Mouse (Mus musculus) spleen, embryonic (tissue): ENCODE measurements around the gene Tspan3.

Experiments used
- CTCF ChIA-PET: fragments of 350-600 bp; sonication (Branson Sonifier 250); formaldehyde crosslinking; loops from one replicate; lab custom pipeline; 2022; lab: Charles Lee

Gene Tspan3

DNA sequence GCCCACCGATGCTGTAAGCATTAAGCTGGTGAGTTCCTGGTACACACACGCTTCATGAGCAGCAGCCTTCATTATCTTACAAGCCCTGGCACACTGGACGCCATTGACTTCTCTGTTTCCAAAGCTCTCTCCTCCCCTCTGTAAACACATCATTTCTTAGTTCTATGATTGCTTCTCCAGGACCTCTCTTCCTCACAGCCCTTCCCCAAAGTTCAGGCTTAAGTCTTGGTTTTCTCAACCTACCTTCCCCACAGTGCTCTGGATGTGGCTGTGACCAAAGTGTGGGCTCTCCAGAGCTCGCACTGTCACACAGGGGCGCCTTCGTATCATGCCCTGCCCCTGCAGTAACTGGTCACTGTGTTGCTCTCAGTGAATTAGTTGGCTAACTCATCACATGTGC lies at the start of gene Tspan3:
TSS of gene Tspan3 (minus strand) at position 101 of the 400 bp plus-strand sequence.
- CTCF ChIA-PET = no interaction called here

DNA sequence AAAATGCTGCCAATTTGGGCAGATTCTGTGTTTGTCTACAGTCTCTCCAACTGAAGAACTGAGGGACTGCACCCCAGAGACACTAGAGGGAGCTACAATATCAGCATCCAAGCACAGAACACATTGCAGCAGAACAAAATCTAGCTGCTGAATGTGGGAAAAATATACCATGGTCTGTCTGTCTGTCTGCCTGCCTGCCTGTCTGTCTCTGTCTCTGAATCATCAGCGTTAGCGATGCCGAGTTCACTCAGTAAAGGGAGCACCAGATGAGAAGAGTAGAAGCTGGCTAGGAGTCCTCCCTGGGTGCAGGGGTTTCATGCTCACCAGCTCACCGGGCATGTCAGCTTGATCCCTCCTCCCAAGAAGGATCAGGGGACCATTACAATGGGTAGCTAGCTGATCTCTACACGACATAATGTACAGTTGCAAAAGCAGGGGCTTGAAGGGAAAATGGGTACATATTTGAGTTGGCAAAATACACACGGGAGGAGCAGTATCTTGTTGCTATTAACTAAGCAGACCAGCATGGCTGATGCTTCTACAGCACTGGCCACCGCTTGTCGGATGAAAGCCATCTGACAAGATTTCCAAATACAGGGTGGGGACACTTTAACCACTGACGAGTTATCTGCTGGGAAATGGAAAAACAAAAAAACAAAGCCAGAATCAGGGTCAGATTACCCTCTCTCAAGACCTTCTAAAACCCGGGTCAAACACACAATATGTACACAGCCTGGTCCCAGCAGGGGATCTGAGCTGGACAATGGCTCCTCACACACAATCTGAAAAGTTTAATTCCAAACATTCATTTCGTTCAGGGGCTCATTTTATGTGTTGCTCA lies 48.4 kb upstream of the Tspan3 start:
- CTCF ChIA-PET = no interaction called here

DNA sequence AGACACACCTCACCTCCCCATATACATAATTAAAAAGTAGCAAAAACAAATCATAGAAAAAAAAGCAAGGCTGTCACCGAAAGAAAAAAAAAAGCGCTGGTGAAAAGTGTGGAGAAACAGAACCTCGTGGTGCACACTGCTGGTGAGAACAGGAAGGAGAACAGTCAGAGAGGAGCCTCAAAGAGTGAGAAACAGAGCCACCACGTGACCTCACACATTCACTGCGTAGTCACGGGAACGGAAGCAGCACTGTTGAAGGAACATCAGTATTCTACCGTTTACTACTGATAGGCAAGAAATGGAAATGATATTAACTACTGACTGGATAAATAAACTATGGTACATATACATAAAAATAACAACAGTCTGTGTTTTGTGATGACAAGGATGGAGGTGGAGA lies 43.5 kb upstream of the Tspan3 start:
- CTCF ChIA-PET = no interaction called here

DNA sequence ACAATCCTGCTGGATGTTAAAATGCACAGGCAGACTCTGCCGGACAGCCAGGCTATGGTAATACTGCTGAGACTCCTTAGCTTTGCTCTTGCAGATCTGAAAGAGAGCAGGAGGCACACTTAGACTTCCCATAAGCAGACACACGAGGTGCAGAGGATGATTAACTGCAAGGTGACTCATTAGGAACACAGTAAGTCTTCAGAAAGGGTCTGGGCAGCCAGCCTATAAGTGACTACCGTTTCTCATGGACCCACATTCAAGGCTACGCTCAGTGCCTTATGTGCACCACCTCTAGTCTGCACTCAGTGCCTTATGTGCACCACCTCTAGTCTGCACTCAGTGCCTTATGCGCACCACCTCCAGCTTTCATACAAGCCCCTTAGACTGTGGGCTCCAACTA lies 42.2 kb upstream of the Tspan3 start:
- CTCF ChIA-PET = no interaction called here

DNA sequence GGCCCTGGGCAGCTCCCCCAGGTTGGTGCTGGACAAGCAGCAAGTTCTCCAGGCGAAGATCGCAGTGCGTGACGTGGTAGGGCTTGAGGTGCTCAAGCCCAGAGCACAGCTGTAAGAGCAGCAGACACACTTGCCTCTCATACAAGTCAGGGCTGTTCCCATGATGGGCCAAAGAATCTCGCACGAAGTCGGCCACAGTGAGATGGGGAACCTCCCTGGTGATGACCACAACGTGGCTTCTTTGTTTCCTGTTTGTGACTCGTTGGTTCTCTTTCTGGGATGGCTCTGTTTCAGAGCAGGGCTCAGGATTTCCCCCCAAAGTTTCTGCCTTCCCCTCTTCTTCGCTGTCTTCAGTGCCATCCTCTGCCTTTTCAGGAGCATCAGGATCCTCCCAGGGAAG lies 41.8 kb upstream of the Tspan3 start:
- CTCF ChIA-PET = no interaction called here

DNA sequence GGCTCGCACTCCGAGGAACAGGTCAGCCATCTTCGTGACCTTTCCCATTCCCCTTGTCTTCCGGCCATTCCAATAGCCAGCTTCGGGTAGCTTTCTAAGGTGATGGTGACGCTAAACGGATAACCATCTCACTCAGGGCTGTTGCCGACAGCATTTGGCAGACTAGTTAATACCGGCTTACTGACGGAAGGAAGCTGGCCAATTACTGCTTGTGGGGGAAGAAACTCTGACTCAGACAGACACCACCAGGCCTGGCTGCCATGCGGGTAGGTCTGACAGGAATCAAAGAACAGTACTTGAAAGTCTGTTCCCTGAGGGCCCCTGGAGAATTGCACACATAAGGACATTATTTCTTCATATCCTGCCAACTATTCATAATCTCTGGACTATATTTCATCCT lies 40.1 kb upstream of the Tspan3 start:
- CTCF ChIA-PET = no interaction called here

DNA sequence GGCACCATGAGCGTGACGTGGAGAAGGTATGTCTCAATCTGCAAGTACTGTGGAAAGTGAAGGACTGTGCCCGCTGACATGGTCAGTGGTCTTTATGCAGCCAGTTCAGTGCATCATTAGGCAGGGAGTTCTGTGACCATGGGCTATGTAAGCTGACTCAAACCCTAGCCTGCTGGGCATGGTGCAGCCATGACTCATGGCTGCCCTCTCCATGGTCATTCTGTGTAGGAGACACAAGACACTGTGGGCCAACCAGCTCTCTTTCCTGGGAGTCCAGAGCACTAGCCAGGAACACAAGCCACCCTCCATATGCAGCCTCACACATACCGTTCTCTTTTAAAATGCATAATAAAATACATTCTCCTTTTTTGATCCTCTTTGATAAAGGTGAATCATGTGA lies 39.0 kb upstream of the Tspan3 start:
- CTCF ChIA-PET = interaction anchor here (0.8 kb wide), 1 partner anchor 301 kb away, joined by 3 read pairs; no protein-coding TSS in a partner anchor

DNA sequence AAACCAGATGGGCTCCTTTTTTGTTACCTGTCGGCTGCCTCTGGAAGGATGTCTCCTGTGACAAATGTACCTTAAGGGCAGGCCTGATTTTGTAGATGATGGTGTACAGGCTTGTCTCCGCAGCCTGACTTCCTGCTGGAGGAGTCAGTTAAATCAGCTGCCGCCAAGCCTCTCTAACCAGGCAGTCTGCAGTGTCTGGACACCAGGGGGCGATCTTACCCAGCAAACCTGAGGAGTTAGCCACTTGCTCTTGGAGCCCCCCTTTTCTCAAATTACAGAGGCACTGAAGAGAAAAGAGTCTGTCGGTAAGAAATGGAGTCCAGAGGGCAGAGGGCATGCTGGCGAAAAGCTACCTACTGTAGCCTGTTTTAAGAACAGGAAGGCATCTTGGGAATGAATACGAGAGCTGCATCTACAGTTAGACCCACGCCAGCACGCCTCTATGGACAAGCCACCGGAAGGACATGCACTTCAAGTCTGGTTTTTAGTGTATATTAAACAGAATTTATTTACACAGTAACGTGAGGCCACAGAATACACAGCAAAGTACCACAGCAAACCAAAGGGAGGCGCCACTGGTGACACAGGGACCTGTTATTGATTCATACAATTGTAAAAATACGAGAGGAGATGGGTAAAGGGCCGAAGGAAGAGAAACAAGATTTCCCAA lies 35.5 kb upstream of the Tspan3 start:
- CTCF ChIA-PET = interaction anchor here (0.5 to 0.7 kb wide), 2 partner anchors 128 to 179 kb away, joined by 3 to 11 read pairs; no protein-coding TSS in a partner anchor

DNA sequence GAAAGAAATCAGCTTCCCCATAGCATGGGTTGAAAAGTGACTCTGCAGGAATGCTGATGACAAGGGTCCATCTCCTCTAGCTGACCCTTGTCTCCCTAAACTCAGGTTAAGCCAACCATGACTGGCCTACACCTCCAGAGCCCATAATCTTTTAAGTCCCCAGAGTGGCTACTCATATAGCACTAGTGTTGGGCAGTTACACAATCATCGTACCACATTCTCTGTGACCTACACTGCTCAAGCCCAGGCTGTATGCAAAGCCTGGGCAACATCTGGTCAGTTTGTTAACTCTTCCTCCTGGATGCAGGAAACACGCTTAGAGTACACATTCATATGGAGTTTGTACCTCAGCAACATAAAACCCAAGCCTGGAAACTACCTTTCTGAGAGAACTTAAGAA lies 34.9 kb upstream of the Tspan3 start:
- CTCF ChIA-PET = interaction anchor here (0.5 kb wide), 1 partner anchor 178 kb away, joined by 11 read pairs; no protein-coding TSS in a partner anchor

DNA sequence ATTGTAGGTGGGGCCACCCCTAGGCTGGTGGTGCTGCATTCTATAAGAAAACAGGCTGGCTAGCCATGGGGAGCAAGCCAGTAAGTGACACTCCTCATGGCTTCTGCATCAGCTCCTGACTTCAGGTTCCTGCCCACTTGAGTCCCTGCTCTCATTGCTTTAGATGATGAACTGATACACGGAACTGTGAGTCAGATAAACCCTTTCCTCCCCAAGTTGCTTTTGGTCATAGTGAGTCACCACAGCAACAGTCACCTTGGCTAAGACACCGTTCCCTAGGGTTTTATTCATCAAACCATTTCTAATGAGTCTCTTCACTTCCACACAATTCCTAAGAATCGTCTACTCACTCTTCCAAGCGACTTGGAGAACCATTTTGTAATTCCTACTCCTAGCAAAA lies 31.6 kb upstream of the Tspan3 start:
- CTCF ChIA-PET = no interaction called here

DNA sequence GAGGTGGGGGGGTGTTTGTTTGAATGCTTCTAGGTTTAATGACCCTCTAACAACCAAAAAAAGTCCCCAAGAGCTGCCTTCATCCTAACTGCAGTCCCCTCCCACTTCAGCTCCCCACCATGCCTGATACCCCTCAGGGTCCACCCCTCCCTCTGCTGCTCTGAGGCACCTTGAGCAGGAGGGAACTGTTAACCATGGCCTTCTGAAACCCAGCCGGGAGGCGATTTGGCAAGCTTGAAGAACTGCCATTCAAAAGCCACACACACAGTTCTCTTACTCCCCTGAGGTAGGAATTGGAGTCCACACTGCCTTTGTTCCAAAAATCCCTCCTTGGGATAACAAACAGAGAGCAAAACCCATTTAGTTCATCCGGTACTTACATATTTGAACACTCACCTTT lies 29.9 kb upstream of the Tspan3 start:
- CTCF ChIA-PET = no interaction called here

DNA sequence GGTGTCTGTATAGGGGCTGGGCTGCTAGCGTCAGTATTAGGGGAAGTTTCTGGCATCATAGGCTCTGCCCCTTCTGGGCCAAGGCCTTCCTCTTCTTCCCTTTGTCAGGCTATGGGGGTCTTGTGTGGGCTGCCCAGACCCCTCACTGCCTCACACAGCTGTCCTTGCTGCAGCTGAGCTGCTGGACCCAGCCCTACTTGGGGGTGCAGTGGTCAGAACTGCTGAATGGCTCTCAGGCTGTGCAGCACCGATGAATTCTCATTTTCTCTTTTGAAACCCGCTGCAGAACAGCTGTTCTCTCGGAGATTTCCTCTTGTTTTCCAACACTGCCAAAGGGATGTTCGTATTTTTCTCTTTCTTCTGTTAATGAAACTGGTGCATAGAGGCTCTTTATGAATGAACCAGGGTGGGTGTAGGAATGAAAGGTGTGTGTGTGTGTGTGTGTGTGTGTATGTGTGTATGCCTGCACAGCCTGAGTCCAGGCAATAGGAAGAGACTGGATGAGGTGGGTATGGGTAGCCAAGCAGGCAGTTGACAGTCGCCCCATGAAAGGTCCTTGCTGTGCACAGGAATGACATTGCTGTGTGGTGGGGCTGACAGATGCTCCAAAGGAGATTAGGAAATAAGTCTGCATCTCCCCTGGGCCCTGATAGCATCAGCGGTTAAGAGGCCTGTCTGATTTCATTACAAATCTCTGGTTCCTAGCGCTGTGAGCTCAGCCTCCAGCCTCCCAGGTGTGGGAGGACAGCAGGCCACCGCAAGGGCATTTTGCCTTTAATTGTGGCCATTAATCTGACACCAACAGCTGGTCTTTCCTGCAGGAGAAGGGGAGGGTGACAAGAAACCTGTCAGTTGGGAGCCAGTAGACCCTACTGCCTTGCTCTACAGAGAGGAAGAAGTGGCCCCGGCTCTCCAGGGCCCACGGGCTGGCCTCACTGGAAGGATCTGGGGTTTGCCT lies 26.5 kb upstream of the Tspan3 start:
- CTCF ChIA-PET = no interaction called here

DNA sequence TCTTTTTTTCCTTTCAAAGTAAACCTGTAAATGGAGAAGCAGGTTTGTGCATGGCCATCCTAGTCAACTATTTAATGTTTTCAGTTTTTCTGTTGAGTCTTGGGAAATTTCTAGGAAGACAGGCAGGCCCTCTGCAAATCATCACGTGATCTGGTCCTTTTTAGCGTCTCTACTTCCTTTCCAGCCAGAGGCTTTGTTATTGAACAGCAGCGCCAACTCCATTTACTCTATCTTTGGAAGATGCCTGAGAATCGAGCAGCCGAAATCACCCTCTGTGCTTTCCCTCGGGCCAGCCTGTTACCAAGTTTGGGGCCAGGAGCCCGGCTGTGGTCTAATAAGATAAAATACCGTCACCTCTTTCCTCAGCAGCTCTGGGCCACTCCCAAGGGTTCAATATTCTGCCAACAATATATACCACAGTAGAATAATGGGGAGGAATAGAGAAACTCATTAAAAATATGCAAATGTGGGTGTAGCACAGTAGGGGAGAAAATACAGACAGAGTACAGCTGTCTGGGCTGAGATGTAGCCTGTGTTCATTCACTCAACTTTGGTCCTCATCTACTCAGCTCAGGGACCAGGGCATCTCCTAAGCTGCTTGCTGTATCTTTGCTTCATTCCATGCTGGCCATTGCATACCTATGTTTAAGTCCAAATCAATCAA lies 15.0 kb upstream of the Tspan3 start:
- CTCF ChIA-PET = no interaction called here

DNA sequence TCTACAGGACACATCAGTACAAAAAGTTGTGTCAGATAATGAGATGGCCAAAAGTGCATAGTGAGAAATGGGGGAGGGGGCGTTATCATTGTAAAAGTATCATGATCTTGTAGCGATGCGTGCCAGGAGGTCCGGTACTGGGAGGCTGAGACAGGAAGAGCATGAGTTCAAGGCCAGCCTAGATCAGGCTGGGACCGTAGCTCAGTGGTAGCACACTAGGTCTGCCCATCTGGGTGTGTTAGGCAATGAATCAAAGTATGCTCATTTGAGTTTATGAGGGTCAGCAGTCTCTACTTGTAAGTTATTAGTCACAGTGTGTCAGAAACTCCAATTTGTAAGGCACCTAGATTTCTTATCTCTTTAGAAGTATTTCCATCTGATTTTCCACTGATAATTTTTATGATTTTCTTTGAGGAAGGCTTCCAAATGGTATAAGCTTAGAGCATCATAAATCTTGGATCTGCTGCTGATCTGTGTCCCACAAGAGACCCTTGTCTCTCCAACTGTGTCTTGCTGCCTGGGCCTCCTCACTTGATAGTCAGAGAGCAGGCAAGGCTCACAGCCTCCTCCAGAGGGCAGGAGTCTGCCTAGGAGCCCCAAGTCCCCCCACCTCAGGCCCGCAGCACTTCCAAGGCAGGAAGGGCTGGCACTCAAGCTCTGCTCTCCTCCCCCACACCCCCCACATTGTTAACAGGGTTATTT lies 14.3 kb upstream of the Tspan3 start:
- CTCF ChIA-PET = no interaction called here

DNA sequence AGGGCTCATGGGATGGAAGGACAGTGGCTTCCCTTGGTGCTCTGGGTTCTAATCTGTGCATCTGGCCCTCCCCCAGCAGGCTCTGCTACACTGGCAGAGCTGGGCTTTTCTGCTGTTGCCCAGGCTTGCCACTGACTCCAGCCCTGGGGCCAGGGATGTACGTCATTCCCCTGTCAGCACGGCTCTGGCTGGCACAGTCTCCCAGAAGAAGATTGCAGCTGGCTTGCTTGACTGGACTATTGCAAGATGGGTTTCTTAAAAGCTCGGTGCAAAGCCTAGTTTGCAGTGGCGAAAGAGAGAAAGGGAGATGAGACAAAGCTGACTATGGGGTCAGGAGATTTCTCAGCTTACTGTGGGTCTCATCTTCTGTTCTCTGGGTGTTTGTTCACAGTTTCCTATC lies 12.1 kb upstream of the Tspan3 start:
- CTCF ChIA-PET = interaction anchor here (0.7 kb wide), 1 partner anchor 104 kb away, joined by 6 read pairs; no protein-coding TSS in a partner anchor

DNA sequence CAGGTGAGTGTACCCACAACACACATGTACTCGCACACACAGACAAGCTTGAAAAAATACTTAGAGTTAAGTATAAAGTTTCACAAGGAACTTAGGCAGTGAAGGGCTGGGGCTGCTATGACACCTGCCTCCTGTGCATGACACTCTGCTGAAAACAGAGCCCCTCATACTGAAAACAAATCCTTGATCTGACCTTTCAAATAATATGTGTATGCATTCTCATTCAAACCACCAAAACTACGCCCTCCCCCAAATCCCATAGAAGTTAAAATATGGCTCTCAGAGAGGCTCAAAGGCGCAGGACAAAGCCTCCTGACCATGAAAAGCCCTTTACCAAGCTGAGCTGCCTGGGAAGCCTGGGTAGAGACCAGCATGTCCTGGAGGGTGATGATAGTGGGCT lies 10.0 kb upstream of the Tspan3 start:
- CTCF ChIA-PET = no interaction called here

DNA sequence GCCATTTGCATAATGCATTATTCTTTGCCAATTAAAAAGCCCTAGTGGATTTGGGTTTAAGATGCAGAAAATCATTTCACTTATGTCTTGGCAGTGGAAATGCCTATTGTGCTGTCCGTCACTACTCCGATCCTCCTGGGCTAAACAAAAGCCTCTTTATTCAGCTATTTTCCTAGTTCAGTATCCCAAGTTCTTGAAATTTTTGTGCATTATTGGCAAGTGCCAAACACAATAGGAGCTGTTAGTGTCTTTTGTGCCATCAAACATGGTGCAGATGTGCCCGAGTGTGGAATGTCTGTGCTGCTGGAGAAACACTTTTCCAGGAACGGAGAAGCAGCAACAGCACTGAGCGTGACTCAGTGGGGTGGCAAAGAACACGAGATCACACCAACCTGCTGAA lies 2.4 kb upstream of the Tspan3 start:
- CTCF ChIA-PET = no interaction called here

DNA sequence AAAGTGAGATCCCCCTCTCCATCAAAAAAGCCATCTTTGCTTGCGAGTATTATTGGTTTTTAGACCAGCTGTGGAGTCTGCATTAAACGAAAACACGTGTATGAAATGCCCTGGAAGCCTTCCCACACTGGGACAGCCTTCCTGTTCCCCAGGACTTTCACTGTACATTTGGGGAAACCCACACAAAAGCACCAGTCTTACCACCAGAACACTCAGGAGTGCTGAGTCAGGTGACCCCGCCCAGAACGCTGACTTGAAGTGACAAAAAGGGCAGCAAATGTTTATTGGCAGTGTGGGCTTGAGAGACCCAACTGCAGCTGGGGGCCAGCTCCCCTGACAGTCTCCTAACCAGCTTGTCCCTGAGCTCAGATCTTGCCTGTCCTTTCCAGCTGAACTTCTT lies 884 bp upstream of the Tspan3 start:
- CTCF ChIA-PET = no interaction called here

DNA sequence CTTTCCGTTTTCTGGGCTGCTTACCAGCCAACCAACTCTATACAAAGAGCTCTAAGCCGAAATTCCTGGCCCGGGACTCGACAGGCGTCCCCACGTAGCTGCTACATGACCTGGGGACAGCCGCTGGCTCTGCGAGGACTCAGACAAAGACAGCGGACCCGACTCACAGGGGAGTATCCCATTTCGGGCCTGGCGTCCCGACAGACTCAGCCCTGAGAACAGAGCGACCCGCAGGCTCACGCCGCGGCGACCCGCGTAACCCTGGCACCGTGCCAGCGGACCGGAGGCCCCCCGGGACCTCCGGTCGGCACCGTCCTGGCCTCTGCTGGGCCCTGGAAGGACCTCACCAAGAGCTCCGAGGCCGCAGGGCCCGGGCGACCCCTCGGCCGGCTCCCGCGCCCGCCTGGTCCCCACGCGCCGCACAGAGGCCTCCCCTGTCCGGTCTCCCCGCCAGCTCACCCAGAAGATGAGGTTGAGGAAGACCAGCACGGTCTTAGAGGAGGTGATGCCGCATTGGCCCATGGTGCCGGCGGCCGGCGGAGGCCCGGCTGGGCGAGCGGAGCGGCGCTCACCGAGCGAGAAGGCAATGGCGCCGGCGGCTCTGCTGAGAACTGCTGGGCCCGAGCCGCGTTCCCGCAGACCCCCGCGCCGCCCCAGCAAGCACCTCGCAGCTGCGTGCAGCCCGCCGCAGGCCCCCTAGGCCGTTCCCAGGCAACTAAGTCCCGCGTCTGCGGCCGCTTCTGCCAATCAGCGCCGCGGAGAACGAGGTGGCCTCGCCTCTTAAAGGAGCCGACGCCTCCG lies 4.7 kb downstream of the Tspan3 start:
- CTCF ChIA-PET = no interaction called here

DNA sequence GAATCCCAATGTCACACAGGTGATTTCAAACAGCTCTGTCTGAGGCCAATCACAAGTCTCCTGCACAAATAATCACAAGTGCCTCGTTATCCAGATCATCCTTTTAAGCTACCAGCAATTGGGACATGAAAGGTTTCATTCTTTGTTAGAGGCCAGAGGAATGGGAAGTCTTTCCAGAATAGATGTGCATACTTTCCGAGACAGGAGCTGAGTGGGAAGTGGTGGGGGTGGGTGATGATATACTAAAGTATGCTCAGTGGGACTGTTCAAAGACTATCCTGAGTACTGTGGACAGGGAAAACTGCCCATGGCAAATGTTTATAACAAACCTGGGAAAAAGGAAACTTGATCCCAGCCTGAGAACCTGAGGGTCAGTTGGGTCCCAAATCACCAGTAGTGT lies 5.8 kb downstream of the Tspan3 start:
- CTCF ChIA-PET = interaction anchor here (0.5 to 0.8 kb wide), 2 partner anchors 61 to 952 kb away, joined by 3 to 5 read pairs; no protein-coding TSS in a partner anchor
